Mouse (Mus musculus) lung, embryonic 16.5 days (tissue): ENCODE measurements at regions not wholly inside any gene's neighbourhood (a gene's known extent, or its start where the extent isn't known, plus 50 kb on each side); places are given as distances from the start of the nearest gene placed in this dataset.
A peak's percentile ranks its signal among the peaks of the same experiment; 100 is the strongest.

ENCODE experiments used
- ATAC-seq: fragments of 200-750 bp; cut with Nextera tagmentation; 2 replicates; pipeline ENCODE4 v1.8.0; 2017; ENCODE audit warnings: low read depth, mild to moderate bottlenecking, moderate library complexity
- H3K27ac ChIP-seq: fragments of 300-500 bp; sonication (generic); 2 replicates; pipeline ENCODE4 v1.5.1; 2014; ENCODE audit warnings: mild to moderate bottlenecking, control low read depth, low read length
- H3K27me3 ChIP-seq: fragments of 300-500 bp; sonication (generic); 2 replicates; pipeline ENCODE4 v1.6.1; 2014; ENCODE audit warnings: low read depth, low read length, mixed read lengths; ENCODE audit not compliant: control insufficient read depth, insufficient read depth
- H3K36me3 ChIP-seq: fragments of 300-500 bp; sonication (generic); 2 replicates; pipeline ENCODE4 v1.6.1; 2014; ENCODE audit warnings: low read length; ENCODE audit not compliant: control insufficient read depth, insufficient read depth
- H3K4me1 ChIP-seq: fragments of 300-500 bp; sonication (generic); replicated peaks from 2 replicates; pipeline ENCODE4 v1.6.1; 2014; ENCODE audit warnings: low read length, mixed read lengths; ENCODE audit not compliant: control insufficient read depth, insufficient read depth
- H3K4me2 ChIP-seq: fragments of 300-500 bp; sonication (generic); 2 replicates; pipeline ENCODE4 v1.6.1; 2014; ENCODE audit warnings: low read depth, low read length, control low read depth
- H3K4me3 ChIP-seq: fragments of 300-500 bp; sonication (generic); 2 replicates; pipeline ENCODE4 v1.5.1; 2014; ENCODE audit warnings: mild to moderate bottlenecking, low read length, control low read depth
- H3K9ac ChIP-seq: fragments of 300-500 bp; sonication (generic); 2 replicates; pipeline ENCODE4 v1.6.1; 2014; ENCODE audit warnings: low read length, control low read depth
- H3K9me3 ChIP-seq: fragments of 300-500 bp; sonication (generic); 2 replicates; pipeline ENCODE4 v1.6.1; 2016; ENCODE audit warnings: low read length; ENCODE audit not compliant: control insufficient read depth
- WGBS: fragments of 180-500 bp; shearing (Covaris S2); extraction: QIAGEN DNeasy Blood & Tissue Kit; methylation state at CpG from one replicate; pipeline ENCODE4 v1.1.7; 2014; 5-methylcytosine and 5-hydroxymethylcytosine counted together

DNA sequence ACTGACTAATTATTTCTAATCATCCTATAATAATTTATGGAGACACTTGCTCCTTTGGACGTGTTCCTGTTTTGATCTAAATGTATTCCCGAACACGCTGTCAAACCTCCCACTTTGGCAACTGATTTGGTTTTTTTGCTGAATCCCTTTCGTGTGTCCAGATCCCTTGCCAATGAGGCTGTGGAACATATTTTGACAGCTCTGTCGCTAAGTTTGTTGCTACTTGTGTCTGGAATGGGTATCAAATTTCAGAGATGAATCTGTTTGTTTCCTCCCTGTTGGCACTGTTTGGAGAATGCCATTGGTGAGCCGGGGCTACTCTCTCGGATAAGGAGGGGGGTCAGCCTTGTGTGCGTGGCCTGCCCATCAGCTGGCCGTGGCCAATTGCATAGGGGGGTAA lies 277.2 kb upstream of the Tshz3 start:
- Histone ChIP-seq H3K4me1 (no peaks in the 10 kb centered on the region), H3K4me3 (no peak overlapping the region), H3K27ac (no peak overlapping the region), H3K27me3 (no peaks in the 10 kb centered on the region), H3K9ac (no peak overlapping the region), H3K36me3 (no peaks in the 10 kb centered on the region), H3K9me3 (0 out of 2 replicates have a peak, but pooled peaks cover 2% of the 10 kb centered on the region), H3K4me2 (no peak overlapping the region)
- 53% methylated on average over 9 of the region's 9 CpGs for WGBS
- no peak for ATAC-seq

DNA sequence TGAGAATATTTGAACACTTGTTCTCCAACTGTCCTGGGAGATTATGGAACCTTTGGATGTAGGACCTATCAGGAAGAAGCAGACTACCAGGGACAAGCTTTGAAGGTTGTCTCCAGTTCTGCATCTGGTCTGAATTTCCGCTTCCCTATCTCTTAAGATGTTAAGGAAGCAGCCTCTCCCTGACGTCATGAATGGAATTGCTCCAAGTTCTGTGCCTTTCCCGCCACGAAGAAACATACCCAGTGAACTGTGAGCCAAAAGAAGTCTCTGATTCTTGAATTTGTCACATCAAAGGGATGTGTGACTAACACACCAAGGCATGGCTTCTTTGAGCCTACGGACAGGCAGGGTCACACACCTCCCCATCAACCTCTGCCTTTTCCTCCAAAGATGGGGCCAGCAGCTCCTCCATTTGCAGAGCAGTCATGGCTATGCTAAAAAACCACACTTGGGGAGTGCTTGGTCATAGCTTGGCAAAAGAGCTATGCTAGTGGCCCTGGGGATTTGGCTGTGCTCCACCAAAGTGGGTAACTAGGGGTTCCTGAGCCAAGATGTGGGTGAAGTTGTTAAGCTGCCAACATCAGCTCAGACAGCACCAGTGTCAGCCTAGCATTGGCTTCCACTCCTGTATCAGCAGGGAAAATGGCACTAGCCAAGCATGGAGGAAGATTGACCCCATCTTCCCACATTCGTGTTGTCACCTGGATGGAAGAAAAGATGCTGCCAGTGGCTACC lies 248.6 kb upstream of the Tshz3 start:
- no peaks in the 10 kb centered on the region for H3K36me3 ChIP-seq
- no peaks in the 10 kb centered on the region for H3K4me1 ChIP-seq
- ATAC-seq, result no peak
- no peak overlapping the region for H3K4me2 ChIP-seq
- H3K27me3 ChIP-seq, result no peaks in the 10 kb centered on the region
- no peak overlapping the region for H3K27ac ChIP-seq
- WGBS, result 62% methylated on average over 6 of the region's 6 CpGs
- no peaks in the 10 kb centered on the region for H3K9me3 ChIP-seq
- no peak overlapping the region for H3K9ac ChIP-seq
- H3K4me3 ChIP-seq, result no peak overlapping the region

DNA sequence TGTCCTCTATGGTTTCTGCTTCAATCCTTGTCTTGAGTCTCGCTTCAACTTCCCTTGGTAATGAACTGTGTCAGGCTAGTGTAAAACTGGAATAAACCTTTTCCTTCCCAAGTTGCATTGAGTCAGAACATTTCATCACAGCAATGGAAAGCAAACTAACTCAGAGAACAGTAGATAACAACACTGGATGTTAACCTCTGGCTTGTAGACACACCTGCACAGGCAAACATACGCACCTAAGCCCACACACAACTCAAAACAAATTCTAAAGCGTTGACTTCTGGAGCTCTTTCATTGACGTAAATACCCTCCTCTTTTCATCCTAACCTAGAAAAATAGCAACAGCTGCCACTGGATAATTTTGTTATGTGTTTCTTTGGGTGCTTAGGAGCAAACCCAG lies 244.1 kb upstream of the Tshz3 start:
- WGBS, result 85% methylated on average over 4 of the region's 4 CpGs
- Histone ChIP-seq H3K27me3 (no peaks in the 10 kb centered on the region), H3K4me2 (no peak overlapping the region), H3K9ac (no peak overlapping the region), H3K4me3 (no peak overlapping the region), H3K27ac (no peak overlapping the region), H3K36me3 (no peaks in the 10 kb centered on the region), H3K4me1 (no peaks in the 10 kb centered on the region), H3K9me3 (no peaks in the 10 kb centered on the region)
- ATAC-seq, result no peak

DNA sequence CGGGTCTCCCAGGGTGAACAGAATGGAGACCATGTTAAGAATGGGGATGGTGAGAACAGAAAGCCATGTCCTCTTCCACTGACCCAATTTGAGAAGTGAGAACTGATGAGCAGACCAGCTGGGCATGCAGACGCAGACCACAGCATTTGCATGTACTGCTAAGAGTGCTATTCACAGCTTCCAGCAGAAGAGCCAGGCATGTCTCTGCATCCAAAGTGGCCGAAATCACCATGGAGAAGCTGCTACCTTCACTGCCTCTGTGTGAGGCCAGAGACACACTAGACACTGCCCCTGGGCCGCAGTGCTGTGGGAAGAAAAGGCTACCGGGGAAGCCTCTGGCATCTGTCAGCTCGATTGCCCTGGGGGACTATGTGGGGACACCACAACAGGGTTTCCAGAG lies 241.8 kb upstream of the Tshz3 start:
- H3K4me3 ChIP-seq, result no peak overlapping the region
- no peak overlapping the region for H3K9ac ChIP-seq
- no peak overlapping the region for H3K27ac ChIP-seq
- H3K9me3 ChIP-seq, result no peaks in the 10 kb centered on the region
- ATAC-seq, result no peak
- H3K27me3 ChIP-seq, result no peaks in the 10 kb centered on the region
- no peaks in the 10 kb centered on the region for H3K36me3 ChIP-seq
- H3K4me1 ChIP-seq, result no peaks in the 10 kb centered on the region
- H3K4me2 ChIP-seq, result no peak overlapping the region
- WGBS, result 83% methylated on average over 6 of the region's 6 CpGs

DNA sequence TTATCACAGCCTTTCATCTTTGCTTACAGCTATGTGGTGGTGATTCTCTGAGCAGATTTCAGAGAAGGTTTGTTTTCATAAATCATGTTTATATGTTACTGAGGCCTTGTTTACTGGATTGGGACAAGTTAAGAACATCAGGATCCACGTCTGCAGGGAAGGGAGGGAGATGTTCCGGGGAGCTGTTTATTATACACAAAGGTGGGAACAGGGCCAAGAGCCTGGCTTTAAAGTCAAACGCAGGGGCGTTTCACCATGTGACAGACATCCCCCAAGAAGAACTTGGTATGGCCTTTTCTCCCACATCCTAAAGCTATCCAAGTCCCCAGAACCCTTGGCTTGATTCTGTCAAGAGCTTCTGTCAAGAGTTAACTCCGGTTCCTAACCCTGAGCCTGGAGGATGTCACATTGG lies 235.5 kb upstream of the Tshz3 start:
- 39% methylated on average over 5 of the region's 5 CpGs for WGBS
- H3K9me3 ChIP-seq, result no peaks in the 10 kb centered on the region
- H3K4me1 ChIP-seq, result 0 out of 2 replicates have a peak, but pooled peaks cover 3% of the 10 kb centered on the region
- H3K9ac ChIP-seq, result no peak overlapping the region
- H3K4me2 ChIP-seq, result no peak overlapping the region
- ATAC-seq, result peak; percentile 91
- H3K27me3 ChIP-seq, result no peaks in the 10 kb centered on the region
- H3K27ac ChIP-seq, result peak overlapping the region; percentile 60
- no peak overlapping the region for H3K4me3 ChIP-seq
- no peaks in the 10 kb centered on the region for H3K36me3 ChIP-seq

DNA sequence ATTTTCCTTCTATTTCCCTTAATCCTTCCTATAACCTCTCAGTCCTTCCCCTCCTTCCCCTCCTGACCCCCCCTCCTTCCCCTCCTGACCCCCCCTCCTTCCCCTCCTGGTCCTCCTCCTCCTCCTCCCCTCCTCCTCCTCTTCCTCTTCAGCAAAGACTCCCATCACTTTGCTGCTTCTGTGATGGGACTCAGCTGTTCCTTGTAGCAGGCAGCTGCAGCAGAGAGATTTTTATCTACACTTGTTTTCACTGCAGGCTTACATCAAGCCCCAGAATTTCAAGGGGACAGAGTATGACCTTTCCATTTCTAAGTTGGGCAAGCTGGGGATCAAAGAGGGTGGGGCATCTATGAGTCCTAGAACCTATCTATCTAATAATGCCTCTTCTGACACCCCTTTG lies 228.5 kb upstream of the Tshz3 start:
- H3K27ac ChIP-seq, result no peak overlapping the region
- no peak overlapping the region for H3K9ac ChIP-seq
- H3K4me1 ChIP-seq, result no peaks in the 10 kb centered on the region
- no peaks in the 10 kb centered on the region for H3K9me3 ChIP-seq
- H3K36me3 ChIP-seq, result no peaks in the 10 kb centered on the region
- H3K4me3 ChIP-seq, result no peak overlapping the region
- H3K27me3 ChIP-seq, result no peaks in the 10 kb centered on the region
- no peak overlapping the region for H3K4me2 ChIP-seq
- 0 out of 2 replicates have a peak, but pooled peaks have one; percentile 31 for ATAC-seq

DNA sequence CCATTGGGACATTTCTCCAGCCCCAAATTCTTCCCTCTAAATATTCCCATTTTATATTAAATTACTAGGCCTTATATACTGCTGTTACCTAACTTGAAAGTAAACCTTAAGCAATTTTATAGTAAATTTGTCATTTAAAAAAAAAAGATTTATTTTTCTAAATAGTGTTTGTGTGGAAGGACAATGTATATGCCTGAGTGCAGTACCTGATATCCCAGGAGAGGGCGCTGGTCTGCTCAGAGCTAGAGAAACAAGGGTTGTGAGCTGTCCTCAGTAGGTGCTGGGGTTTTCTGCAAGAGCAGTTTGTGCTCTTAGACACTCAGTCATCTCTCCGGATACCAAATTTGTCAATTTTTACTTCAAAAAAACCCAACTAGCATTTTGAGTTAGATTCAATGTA lies 224.4 kb upstream of the Tshz3 start:
- Histone ChIP-seq H3K27ac (no peak overlapping the region), H3K4me2 (no peak overlapping the region), H3K9ac (no peak overlapping the region), H3K4me3 (no peak overlapping the region), H3K27me3 (no peaks in the 10 kb centered on the region), H3K9me3 (no peaks in the 10 kb centered on the region), H3K4me1 (no peaks in the 10 kb centered on the region), H3K36me3 (no peaks in the 10 kb centered on the region)
- no peak for ATAC-seq
- 72% methylated on average over 2 of the region's 2 CpGs for WGBS

DNA sequence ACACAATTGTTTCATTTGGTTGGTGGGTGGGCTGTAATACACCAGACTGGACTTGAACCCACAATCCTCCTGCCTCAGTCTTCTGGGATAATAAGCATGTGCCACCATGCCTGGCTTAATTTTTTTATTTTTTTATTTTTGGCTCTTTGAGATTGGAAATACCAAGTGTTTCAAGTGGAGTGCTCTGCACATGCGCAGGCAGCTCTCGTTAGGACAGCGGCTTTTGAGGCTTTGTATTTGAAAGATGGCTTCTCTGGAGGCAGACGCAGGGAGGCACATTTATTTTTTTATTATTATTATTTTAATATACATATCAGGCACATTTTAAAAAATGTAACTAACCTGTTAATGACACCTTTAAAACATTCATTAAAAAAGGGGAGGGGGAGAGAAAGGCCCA lies 221.5 kb upstream of the Tshz3 start:
- no peak overlapping the region for H3K4me3 ChIP-seq
- no peaks in the 10 kb centered on the region for H3K4me1 ChIP-seq
- no peaks in the 10 kb centered on the region for H3K27me3 ChIP-seq
- H3K4me2 ChIP-seq, result no peak overlapping the region
- H3K9me3 ChIP-seq, result no peaks in the 10 kb centered on the region
- no peaks in the 10 kb centered on the region for H3K36me3 ChIP-seq
- no peak for ATAC-seq
- no peak overlapping the region for H3K9ac ChIP-seq
- H3K27ac ChIP-seq, result no peak overlapping the region
- WGBS, result 89% methylated on average over 4 of the region's 4 CpGs

DNA sequence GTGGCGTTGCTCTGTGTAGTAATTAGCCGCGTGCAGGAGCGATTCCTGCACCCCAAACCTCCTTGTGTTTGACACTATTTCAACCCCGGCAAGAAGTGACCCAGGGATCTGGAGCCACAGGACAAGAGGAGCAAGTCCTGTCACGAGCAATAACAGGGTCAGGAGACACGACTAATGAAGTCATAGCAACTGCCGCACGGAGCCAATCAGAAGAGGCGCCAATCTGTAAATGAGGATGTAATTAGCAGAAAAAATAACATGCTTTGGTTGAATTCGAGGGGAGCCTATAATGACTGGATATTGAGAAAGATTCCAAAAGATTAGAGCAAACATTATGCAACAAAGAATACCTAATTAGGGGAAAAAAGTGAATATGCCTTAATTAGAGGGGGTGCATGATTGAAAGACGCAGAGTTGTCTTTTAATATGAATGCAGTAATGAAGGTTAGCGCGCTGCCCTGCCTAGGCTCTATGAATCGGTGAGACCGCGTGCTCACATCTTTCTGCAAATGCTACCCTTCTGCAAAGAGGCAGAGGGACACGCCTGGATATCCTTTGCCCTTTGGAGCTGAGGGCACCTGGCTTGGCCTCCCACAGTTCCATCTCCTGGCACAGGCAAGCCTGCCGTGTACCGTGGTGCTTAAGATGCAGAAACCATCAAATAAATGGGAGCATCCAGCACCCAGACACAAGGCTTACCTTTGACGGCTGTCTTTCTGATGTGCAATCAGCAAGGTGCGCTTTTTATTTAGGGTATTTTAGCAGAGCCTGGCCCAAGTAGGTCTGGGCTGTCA lies 220.9 kb upstream of the Tshz3 start:
- H3K9me3 ChIP-seq, result no peaks in the 10 kb centered on the region
- H3K9ac ChIP-seq, result no peak overlapping the region
- no peak for ATAC-seq
- no peak overlapping the region for H3K4me3 ChIP-seq
- H3K36me3 ChIP-seq, result no peaks in the 10 kb centered on the region
- no peaks in the 10 kb centered on the region for H3K27me3 ChIP-seq
- no peak overlapping the region for H3K27ac ChIP-seq
- no peaks in the 10 kb centered on the region for H3K4me1 ChIP-seq
- H3K4me2 ChIP-seq, result no peak overlapping the region
- WGBS, result 75% methylated on average over 22 of the region's 22 CpGs
